In genomic region chr6:115846640-115847411, GRCm38 (mm10) we compare ENCODE assay signal across 9 mouse cellular contexts. TPM values are rescaled to one million over a fixed set of nuclear protein-coding genes. Genes with fewer than 3 reads are reported as not detected.
DNase-seq lines count a peak whose midpoint lies in the region; ATAC-seq and TF ChIP-seq lines count a peak whose summit lies in the region.
"Had no signal": no experiment of that assay in that cellular context is flagged by ENCODE, and none has a peak within 500 bp of the region (broad histone marks: within the 10 kb centered on the region; RNA-seq: fewer than 3 reads in every experiment).

No protein-coding gene starts in this region.

- no peaks in the 10 kb centered on the region for H3K79me2 ChIP-seq in liver, adult 2 months (ENCODE audit: control insufficient read depth, insufficient read depth, low read length)

- H3K9ac ChIP-seq in liver, adult 2 months (ENCODE audit: low read depth, low read length) = no peak overlapping the region
- H3K9ac ChIP-seq: stomach, embryonic 15.5 days had no signal

- ATAC-seq in neutrophil, adult 5-6 weeks (ENCODE audit: extremely low read depth, insufficient number of reproducible peaks, low FRiP score, poor library complexity, severe bottlenecking) = peak; percentile 90

- DNase-seq in 3T3-L1 (ENCODE audit: low read depth, low spot score) = peak; percentile 90
- DNase-seq in ES-CJ7 (ENCODE audit: low read depth, low spot score) = peak; percentile 57
- peak; percentile 51 to 63 for DNase-seq in cerebellum, adult 18-20 months
- peak; percentile 48 for DNase-seq in forelimb bud, embryonic 11.5 days (ENCODE audit: low read depth, low spot score)
- DNase-seq in kidney, adult 18-20 months = peak; percentile 67
- peak; percentile 53 for DNase-seq in liver, adult 2 months (ENCODE audit: extremely low read depth, low read depth, low spot score)
- DNase-seq in thymus, postnatal 4 days = peak; percentile 82

- H3K36me3 ChIP-seq in liver, adult 2 months (ENCODE audit: control insufficient read depth, insufficient read depth, low read length) = no peaks in the 10 kb centered on the region

- H3K4me3 ChIP-seq in liver, adult 2 months (ENCODE audit: insufficient read depth, low read depth, low read length) = no peak overlapping the region
- H3K4me3 ChIP-seq: stomach, embryonic 15.5 days had no signal

- no peaks in the 10 kb centered on the region for H3K27me3 ChIP-seq in liver, adult 2 months (ENCODE audit: control insufficient read depth, insufficient read depth, low read length)
- H3K27me3 ChIP-seq: stomach, embryonic 15.5 days had no signal

- peaks cover 2% of the 10 kb centered on the region; the same call in 1 of the 2 replicates for H3K4me1 ChIP-seq in liver, adult 2 months (ENCODE audit: control insufficient read depth, insufficient read depth, low read length)

- WGBS in liver, adult 2 months = 23% methylated on average over 8 of the region's 8 CpGs

- no peak for TF ChIP-seq POLR2A in liver, adult 2 months (IDR thresholded peaks at IDR 0.05; ENCODE audit: extremely low read depth, insufficient read depth, low read length)

- no peak overlapping the region for H3K27ac ChIP-seq in liver, adult 2 months (replicated peaks; ENCODE audit: insufficient read depth, low read depth, low read length)
- H3K27ac ChIP-seq: stomach, embryonic 15.5 days had no signal

- TF ChIP-seq CTCF in liver, adult 2 months (IDR thresholded peaks at IDR 0.05; ENCODE audit: low read depth, low read length) = peak; percentile 57

RNA-seq across cellular contexts. Expression of gene Mbd4, which starts 6.3 kb away (rescaled TPM):
- 1.1 and 1.8 TPM in 2 replicates for total RNA-seq in liver, adult 2 months (2014; rRNA removed)
- polyA plus RNA-seq in liver, adult 2 months (2012; rRNA removed) = 0.21 and 0.31 TPM in 2 replicates
- total RNA-seq in neutrophil, adult 5-6 weeks (2017) = 34.9 and 35.7 TPM in 2 replicates

RNA-seq across cellular contexts. Expression of gene Ift122, which starts 6.4 kb away (rescaled TPM):
- total RNA-seq in liver, adult 2 months (2014; rRNA removed) = 3.0 and 3.6 TPM in 2 replicates
- 2.0 TPM in 2 replicates for polyA plus RNA-seq in liver, adult 2 months (2012; rRNA removed)
- 1.6 and 2.8 TPM in 2 replicates for total RNA-seq in neutrophil, adult 5-6 weeks (2017)

RNA-seq across cellular contexts. Expression of gene Efcab12, which starts 8.6 kb away (rescaled TPM):
- 0.07 and 0.09 TPM in 2 replicates for total RNA-seq in liver, adult 2 months (2014; rRNA removed)
- 0.05 and 0.11 TPM in 2 replicates for polyA plus RNA-seq in liver, adult 2 months (2012; rRNA removed)
- 0.12 and 0.81 TPM in 2 replicates for total RNA-seq in neutrophil, adult 5-6 weeks (2017)

RNA-seq across cellular contexts. Expression of gene Rpl32, which starts 38.3 kb away (rescaled TPM):
- 1,017 and 1,033 TPM in 2 replicates for total RNA-seq in liver, adult 2 months (2014; rRNA removed)
- 177 and 193 TPM in 2 replicates for polyA plus RNA-seq in liver, adult 2 months (2012; rRNA removed)
- total RNA-seq in neutrophil, adult 5-6 weeks (2017) = 1,487 and 1,493 TPM in 2 replicates

Comparison
In these comparisons a context has a peak if more than half of its experiments do, and no peak if none do; other contexts are left out.
1. RNA of gene Mbd4, which starts 6.3 kb away (total RNA-seq): 34.9 to 35.7 TPM in neutrophil, adult 5-6 weeks; 1.1 to 1.8 TPM in liver, adult 2 months; every median in the first group is over 10 times any median in the second.
2. Peak in every context shown above with its lines, with median percentiles within 50 percentile points of each other: DNase-seq.